Mouse (Mus musculus): ENCODE data around the gene Magi3.

DNA sequence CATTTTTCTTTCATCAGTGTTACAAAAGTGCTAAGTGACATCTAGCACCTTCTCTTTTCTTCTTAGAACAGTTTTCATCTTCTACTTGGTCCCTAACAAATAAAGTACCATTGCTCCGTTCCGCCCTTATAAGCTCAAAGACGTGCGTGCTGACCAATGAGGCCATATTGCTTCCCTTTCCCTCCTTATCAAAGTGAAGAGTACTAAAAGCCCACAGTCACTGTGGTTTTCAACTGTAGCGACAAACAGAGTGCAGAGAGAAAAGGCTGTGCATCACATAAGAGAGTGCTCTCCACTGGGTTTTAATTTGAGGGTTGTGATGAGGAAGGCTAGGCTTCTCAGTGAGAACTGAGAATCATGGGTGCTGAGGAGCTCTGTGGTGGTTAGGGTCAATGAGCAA is 14.9 kb upstream of the Magi3 start:
- no peak for TF ChIP-seq CTCF (IDR thresholded peaks at IDR 0.05; ENCODE audit: borderline replicate concordance, control insufficient read depth, extremely low read depth, insufficient read depth, low read length, poor library complexity)
- no peak for TF ChIP-seq POLR2A (IDR thresholded peaks at IDR 0.05; ENCODE audit: control insufficient read depth, extremely low read depth, insufficient read depth, low read length, poor library complexity)

Data from thymus, adult 2 months (tissue).